Mouse (Mus musculus): ENCODE data around the gene 1700011M02Rik.
"Not testable (repeated sequence)": the region's sequence is repeated elsewhere in the genome, so short reads cannot be mapped to it uniquely, and the experiment has no call there.

Gene 1700011M02Rik

DNA sequence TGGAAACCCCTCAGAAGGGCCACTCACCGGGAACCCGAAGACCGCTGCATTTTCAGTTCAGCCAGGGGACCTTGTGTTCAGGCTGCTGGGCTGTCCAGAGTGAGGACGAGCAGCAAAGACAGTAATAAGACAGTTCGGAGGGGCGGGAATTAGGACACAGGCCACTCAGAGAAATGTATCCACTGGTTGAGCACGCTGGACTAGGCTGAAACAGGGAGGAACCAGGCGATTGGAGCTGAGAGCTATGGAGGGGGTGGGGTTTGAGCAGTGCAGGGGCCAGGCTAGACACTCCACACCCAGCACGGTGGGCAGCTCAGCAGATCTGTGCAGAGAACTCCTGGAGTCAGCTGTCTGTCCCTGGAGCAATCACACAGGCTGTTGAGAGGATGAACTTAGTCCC is at the start of gene 1700011M02Rik, which contains the start of gene Dmrtc1a:
TSS of gene 1700011M02Rik (plus strand) at position 319 of the 400 bp plus-strand sequence.
TSS of gene Dmrtc1a (minus strand) at position 101 of the 400 bp plus-strand sequence.
- not testable (repeated sequence) for DNase-seq (ENCODE audit: low read depth, low spot score)

GRCm38 (mm10) chrX:102867871-102868270 is 40.8 kb upstream of the 1700011M02Rik start, which contains the start of gene 1700031F05Rik:
1700031F05Rik (minus strand) TSS chrX:102867971.
- no peak for DNase-seq (ENCODE audit: low read depth, low spot score)

- not testable (repeated sequence) for DNase-seq (ENCODE audit: low read depth, low spot score)
These were observed 6.1 kb downstream of the 1700011M02Rik start for GRCm38 (mm10) chrX:102914823-102915222.

DNA sequence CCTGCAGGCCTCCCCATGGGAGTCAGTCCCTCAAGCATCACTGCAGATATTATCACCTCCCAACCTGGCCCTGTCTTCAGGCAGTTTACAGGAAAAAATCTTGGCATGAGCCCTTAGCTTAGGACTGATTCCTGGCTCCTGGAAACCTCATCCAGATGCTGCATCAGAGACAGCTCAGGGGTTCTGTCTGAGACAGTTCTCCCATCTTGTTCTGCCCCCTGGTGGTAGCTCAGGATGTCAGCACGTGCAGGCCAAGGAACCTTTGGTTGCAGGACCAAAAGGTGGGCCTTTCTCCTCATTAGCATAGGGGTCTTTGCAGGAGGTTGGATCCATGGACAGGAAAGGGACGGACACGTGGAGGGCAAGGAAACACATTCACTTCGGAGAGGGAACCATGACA is 18.0 kb downstream of the 1700011M02Rik start:
- not testable (repeated sequence) for DNase-seq (ENCODE audit: low read depth, low spot score)

DNA sequence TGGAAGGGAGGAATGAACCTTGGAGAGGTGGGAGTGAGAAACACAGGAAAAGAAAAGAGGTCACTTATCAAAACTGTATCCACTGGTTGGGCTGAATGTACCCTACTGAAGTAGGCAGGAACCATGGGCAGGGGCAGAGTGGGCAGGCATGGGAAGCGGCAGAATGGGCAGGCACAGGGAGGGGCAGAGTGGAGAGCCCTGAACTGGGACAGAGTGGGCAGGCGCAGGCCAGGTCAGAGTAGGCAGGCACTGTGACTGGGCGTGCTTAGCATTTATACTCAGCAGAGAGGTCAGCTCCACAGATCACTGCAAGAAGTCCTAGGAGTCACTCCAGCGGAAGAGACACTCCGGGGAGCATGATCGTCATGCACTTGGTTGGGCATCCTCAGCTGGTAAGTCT is 19.4 kb downstream of the 1700011M02Rik start, which contains the start of gene 1700018G05Rik:
TSS of gene 1700018G05Rik (plus strand) at position 301 of the 400 bp plus-strand sequence.
- not testable (repeated sequence) for DNase-seq (ENCODE audit: low read depth, low spot score)

- no peak for DNase-seq (ENCODE audit: low read depth, low spot score)
These were observed 24.4 kb downstream of the 1700011M02Rik start for GRCm38 (mm10) chrX:102932992-102933570.

- no peak for DNase-seq (ENCODE audit: low read depth, low spot score)
These were observed 25.1 kb downstream of the 1700011M02Rik start for GRCm38 (mm10) chrX:102933571-102934394.

GRCm38 (mm10) chrX:102934395-102934764 is 25.7 kb downstream of the 1700011M02Rik start:
- DNase-seq (ENCODE audit: low read depth, low spot score): no peak

DNA sequence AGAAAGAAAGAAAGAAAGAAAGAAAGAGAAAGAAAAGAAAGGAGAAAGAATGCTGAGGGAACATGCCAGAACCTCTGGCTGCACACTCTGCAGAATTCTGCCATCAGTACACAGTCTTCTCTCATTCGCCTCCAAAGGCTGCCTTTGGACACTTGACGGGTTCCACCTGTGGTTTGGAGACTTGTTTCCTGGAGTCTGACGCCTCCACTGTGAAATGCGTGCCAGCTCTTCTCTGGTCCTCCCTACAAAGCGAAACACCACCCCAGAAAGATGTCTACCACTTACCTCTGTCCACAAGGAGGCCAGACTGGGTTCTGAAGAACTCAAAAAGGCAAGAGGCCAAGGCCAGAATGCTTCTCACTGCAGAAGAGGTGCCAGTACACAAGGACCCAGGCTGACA is 28.0 kb downstream of the 1700011M02Rik start:
- no peak for DNase-seq (ENCODE audit: low read depth, low spot score)

DNA sequence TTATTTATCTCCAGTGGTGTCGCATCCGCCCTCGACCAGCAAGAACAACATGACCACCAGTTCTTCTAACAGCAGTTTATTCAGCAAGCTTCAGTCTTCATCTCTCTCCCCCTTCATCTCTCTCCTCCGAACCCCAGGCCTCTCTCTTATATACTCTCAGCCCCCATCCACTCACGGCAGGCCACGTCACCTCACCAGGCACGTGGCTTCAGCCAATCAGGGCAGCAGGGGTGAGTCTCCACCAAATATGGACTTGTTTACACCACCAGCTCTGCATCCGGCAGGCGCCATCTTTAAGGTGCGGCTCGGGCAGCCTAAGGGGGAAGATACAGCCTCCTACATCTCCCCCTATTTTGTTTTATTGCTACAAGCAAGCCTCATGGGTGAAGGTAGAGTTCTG is 41.4 kb downstream of the 1700011M02Rik start:
- not testable (repeated sequence) for DNase-seq (ENCODE audit: low read depth, low spot score)

DNA sequence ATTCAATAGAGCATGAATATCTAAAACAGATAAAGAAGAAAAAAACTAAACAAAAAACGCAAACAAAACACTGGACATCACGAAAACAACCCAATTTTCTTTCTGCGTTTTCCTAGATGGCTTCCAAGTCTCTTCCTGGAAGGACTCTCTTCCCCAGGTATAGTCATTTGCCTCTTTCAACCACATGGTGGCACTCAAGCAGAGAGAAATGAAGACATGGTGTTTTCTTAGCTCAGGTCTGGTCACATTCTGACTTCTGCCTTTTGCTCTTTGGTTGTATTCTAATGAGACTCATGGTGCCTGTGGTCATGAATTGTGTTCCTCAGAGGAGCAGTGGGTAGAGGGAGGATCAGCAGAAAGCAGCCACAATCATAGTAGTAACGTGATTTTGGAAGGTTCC is 50.2 kb downstream of the 1700011M02Rik start:
- no peak for DNase-seq (ENCODE audit: low read depth, low spot score)
